Mouse (Mus musculus): ENCODE data around the gene Gm28044. TPM values are rescaled to one million over a fixed set of nuclear protein-coding genes. Genes with fewer than 3 reads are reported as not detected.
A peak's percentile ranks its signal among the peaks of the same experiment; 100 is the strongest.
"Not testable (repeated sequence)": the region's sequence is repeated elsewhere in the genome, so short reads cannot be mapped to it uniquely, and the experiment has no call there.

Gm28044 gene
- total and polyA plus RNA-seq, 2 experiments from 2014 or later = not detected

DNA sequence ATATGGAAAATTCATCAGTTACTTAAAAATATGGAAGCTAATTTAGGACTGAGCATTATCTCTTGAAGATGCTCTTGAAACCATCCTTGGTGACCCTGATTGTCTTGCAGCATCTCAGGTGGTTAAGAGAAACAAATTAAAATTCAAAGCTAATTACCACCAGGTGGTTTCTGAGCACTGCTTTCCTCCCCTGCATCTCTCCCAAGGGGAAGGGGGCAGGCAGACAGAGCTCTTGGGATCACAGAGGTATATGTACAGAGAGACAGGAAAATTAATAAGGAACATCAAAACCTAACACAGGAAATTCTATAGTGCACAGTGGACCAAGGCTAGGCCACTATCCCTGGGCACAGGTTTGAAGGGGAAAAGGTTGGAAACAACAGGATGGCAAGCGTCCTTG, 27.5 kb downstream of the Gm28044 start:
- Histone ChIP-seq H3K9me3 (ENCODE audit: low read length) (no peaks in the 10 kb centered on the region), H3K9ac (peak overlapping the region; percentile 50), H3K4me1 (ENCODE audit: insufficient read depth) (no peaks in the 10 kb centered on the region), H3K27me3 (ENCODE audit: insufficient read depth, low read length) (no peaks in the 10 kb centered on the region), H3K36me3 (ENCODE audit: insufficient read depth) (no peaks in the 10 kb centered on the region), H3K4me2 (ENCODE audit: low read depth) (peak overlapping the region; percentile 80), H3K4me3 (ENCODE audit: low read depth, low read length) (peak overlapping the region; percentile 53), H3K27ac (ENCODE audit: low read depth, low read length) (no peak overlapping the region)
- DNase-seq (no peak), ATAC-seq (peak; percentile 19)
- 65% methylated on average over 1 of the region's 1 CpGs for WGBS
- TF ChIP-seq CTCF (IDR thresholded peaks at IDR 0.05; ENCODE audit: low read depth) = no peak

DNA sequence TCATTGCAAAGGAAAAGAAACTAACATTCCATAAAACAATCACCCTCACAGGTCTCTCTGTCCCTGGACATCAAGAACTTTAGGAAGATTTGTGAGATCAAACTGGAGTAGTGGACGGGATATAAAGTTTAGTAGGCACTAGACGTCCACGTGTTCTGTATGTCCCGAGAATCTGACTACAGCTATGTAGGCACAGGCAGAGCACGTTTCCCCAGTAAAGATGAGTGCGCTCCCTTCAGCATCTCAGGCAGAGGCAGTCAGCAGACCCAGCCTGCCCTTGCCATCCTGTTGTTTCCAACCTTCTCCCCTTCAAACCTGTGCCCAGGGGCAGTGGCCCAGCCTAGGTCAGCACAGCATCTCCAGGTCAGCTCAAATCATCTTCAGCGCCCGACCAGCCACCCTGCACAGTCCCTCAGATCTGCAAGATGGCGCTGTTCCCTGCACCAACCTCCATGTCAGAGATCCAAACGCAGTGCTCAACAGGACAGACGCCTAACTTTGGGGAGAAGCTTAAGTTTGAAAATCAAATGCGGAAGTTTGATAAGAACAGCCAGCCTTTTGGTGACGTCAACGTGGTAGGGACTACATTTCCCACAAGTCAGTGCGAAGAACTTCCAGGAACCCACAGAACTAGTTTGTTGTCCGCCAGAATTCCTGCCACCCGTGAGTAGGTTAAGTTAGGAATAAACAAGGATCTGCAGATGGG, 28.2 kb downstream of the Gm28044 start, which contains the start of gene Zfp595:
Zfp595 (minus strand) TSS at position 552 of the 706 bp plus-strand sequence.
- Histone ChIP-seq H3K4me3 (ENCODE audit: low read depth, low read length) (peak within 1 kb of the TSS; percentile 53), H3K9ac (peak within 1 kb of the TSS; percentile 50), H3K27me3 (ENCODE audit: insufficient read depth, low read length) (no peaks in the 10 kb centered on the region), H3K36me3 (ENCODE audit: insufficient read depth) (no peaks in the 10 kb centered on the region), H3K4me2 (ENCODE audit: low read depth) (peak within 1 kb of the TSS; percentile 80), H3K27ac (ENCODE audit: low read depth, low read length) (no peak within 1 kb of the TSS), H3K4me1 (ENCODE audit: insufficient read depth) (no peaks in the 10 kb centered on the region), H3K9me3 (ENCODE audit: low read length) (no peaks in the 10 kb centered on the region)
- WGBS = 16% methylated on average over 17 of the region's 17 CpGs
- ATAC-seq = peak; percentile 95
- peak; percentile 81 for DNase-seq
- peak; percentile 67 for TF ChIP-seq CTCF (IDR thresholded peaks at IDR 0.05; ENCODE audit: low read depth)

DNA sequence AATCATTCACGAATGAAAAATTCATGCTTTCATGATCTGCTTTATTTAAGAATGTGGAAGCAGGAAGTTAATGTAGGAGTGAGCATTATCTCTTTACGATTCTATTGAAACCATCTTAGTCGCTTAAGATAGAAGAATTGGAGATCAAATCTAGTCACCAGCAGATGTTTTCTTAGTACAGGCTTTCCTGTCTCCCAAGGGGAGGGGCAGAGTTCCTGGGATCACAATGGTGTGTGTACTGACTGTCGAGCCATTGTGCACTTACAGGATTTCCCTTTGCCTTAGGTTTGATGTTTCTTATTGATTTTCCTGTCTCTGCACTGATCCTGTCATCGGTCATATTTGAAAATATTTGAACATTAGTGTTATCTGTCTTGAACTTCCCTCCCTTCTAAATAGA, 53.6 kb downstream of the Gm28044 start:
- Histone ChIP-seq H3K36me3 (ENCODE audit: insufficient read depth) (no peaks in the 10 kb centered on the region), H3K4me3 (ENCODE audit: low read depth, low read length) (peak overlapping the region; percentile 75), H3K9ac (peak overlapping the region; percentile 76), H3K9me3 (ENCODE audit: low read length) (no peaks in the 10 kb centered on the region), H3K27ac (ENCODE audit: low read depth, low read length) (peak overlapping the region; percentile 74), H3K4me2 (ENCODE audit: low read depth) (peak overlapping the region; percentile 90), H3K4me1 (ENCODE audit: insufficient read depth) (no peaks in the 10 kb centered on the region), H3K27me3 (ENCODE audit: insufficient read depth, low read length) (no peaks in the 10 kb centered on the region)
- ATAC-seq (peak; percentile 66), DNase-seq (no peak)
- 27% methylated on average over 5 of the region's 5 CpGs for WGBS
- no peak for TF ChIP-seq CTCF (IDR thresholded peaks at IDR 0.05; ENCODE audit: low read depth)

DNA sequence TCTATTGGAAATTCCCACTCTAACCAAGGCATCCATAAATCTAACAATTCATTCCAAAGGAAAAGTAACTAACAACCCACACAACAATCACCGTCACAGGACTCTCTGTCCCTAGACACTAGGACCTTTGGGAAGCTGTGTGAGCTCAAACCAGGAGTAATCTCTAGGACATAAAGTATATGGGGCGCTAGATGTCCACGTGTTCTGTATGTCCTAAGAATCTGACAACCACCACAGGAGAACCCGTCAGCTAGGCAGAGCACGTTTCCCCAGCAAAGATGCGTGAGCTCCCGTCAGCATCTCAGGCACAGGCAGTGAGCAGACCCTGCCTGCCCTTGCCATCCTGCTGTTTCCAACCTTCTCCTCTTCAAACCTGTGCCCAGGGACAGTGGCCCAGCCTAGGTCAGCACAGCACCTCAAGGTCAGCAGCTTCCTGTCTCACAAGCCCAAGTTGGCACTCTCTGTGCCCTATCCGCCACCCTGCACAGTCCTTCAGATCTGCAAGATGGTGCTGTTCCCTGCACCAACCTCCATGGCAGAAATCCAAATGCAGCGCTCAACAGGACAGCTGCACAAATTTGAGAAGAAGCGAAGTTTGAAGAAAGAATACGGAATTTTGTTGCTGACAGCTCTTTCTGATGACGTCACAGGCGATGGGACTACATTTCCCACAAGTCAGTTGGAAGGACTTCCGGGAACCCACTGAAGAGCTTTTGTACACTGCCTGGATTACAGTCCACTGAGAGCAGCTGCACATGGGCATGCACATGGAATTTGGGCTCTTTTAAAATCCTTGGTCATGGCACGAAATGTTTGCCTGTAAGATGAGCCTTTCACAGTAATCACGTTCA, 54.3 kb downstream of the Gm28044 start, which contains the start of gene Zfp457:
Zfp457 (minus strand) TSS at position 664 of the 851 bp plus-strand sequence.
- H3K9ac ChIP-seq = peak within 1 kb of the TSS; percentile 76
- peak within 1 kb of the TSS; percentile 74 for H3K27ac ChIP-seq (ENCODE audit: low read depth, low read length)
- H3K36me3 ChIP-seq (ENCODE audit: insufficient read depth) = no peaks in the 10 kb centered on the region
- no peaks in the 10 kb centered on the region for H3K4me1 ChIP-seq (ENCODE audit: insufficient read depth)
- peak; percentile 94 for DNase-seq
- H3K4me3 ChIP-seq (ENCODE audit: low read depth, low read length) = peak within 1 kb of the TSS; percentile 75
- no peaks in the 10 kb centered on the region for H3K9me3 ChIP-seq (ENCODE audit: low read length)
- peak; percentile 100 for ATAC-seq
- WGBS = 9% methylated on average over 16 of the region's 16 CpGs
- H3K27me3 ChIP-seq (ENCODE audit: insufficient read depth, low read length) = no peaks in the 10 kb centered on the region
- H3K4me2 ChIP-seq (ENCODE audit: low read depth) = peak within 1 kb of the TSS; percentile 90
- TF ChIP-seq CTCF (IDR thresholded peaks at IDR 0.05; ENCODE audit: low read depth) = peak; percentile 44; the same call in 1 of the 2 replicates

DNA sequence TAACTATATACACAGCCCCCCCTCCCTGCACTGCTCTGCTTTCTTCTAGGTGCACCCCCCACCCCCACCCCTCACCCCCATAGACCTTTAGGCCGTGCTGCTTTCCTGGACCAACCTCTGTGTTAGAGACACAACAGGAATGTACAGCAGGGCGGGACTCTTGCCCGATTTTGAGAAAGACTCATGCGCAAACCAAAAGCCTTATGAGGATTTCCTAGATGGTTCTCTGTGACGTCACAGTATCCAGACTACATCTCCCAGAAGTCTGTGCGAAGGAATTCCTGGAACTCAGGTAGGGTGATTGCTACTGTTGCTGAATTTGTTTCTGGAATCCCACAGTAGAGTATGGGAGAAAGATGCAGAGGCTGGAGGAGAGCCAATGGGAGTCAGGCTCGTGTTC, 82.0 kb downstream of the Gm28044 start, which contains the start of gene Zfp458:
Zfp458 (minus strand) TSS at position 153 of the 400 bp plus-strand sequence.
- H3K27ac ChIP-seq (ENCODE audit: low read depth, low read length) = no peak within 1 kb of the TSS
- no peaks in the 10 kb centered on the region for H3K27me3 ChIP-seq (ENCODE audit: insufficient read depth, low read length)
- H3K4me1 ChIP-seq (ENCODE audit: insufficient read depth) = no peaks in the 10 kb centered on the region
- no peak within 1 kb of the TSS for H3K4me3 ChIP-seq (ENCODE audit: low read depth, low read length)
- no peak for TF ChIP-seq CTCF (IDR thresholded peaks at IDR 0.05; ENCODE audit: low read depth)
- 45% methylated on average over 7 of the region's 7 CpGs for WGBS
- DNase-seq (peak; percentile 25), ATAC-seq (peak; percentile 53)
- no peak within 1 kb of the TSS for H3K4me2 ChIP-seq (ENCODE audit: low read depth)
- H3K36me3 ChIP-seq (ENCODE audit: insufficient read depth) = no peaks in the 10 kb centered on the region
- H3K9me3 ChIP-seq (ENCODE audit: low read length) = no peaks in the 10 kb centered on the region
- no peak within 1 kb of the TSS for H3K9ac ChIP-seq

DNA sequence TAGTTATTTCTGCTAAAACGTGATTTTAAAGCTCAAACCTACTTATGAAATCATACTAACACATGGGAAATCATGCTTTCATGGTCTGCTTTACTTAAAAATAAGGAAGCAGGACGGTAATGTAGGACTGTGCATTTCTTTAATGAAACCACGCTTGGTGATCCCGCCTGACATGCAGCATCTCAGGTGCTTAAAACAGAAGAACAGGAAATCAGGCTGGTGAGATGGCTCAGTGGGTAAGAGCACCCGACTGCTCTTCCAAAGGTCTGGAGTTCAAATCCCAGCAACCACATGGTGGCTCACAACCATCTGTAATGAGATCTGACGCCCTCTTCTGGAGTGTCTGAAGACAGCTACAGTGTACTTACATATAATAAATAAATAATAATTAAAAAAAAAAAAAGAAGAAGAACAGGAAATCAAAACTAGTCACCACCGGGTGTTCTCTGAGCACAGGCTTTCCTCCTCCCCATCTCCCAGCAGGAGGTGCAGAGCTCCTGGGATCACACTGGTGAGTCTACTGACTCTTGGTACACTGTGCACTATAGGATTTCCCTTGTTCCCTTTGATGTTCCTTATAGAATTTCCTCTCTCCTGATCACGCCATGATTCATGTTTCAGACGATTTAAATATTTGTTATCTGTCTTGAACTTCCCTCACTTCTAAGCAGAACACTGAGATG, 90.8 kb downstream of the Gm28044 start:
- H3K27ac ChIP-seq (ENCODE audit: low read depth, low read length) = peak overlapping the region; percentile 74
- not testable (repeated sequence) for DNase-seq; H3K9me3 ChIP-seq (ENCODE audit: low read length); H3K27me3 ChIP-seq (ENCODE audit: insufficient read depth, low read length); H3K36me3 ChIP-seq (ENCODE audit: insufficient read depth); H3K4me1 ChIP-seq (ENCODE audit: insufficient read depth)
- ATAC-seq = peak; percentile 65
- peak overlapping the region; percentile 81 for H3K4me2 ChIP-seq (ENCODE audit: low read depth)
- WGBS = 47% methylated on average over 9 of the region's 9 CpGs
- H3K9ac ChIP-seq = peak overlapping the region; percentile 59
- H3K4me3 ChIP-seq (ENCODE audit: low read depth, low read length) = peak overlapping the region; percentile 70

Measured in forebrain, postnatal 0 days (tissue).